Mouse (Mus musculus) midbrain, embryonic 14.5 days (tissue): ENCODE data around the gene Zdhhc8. TPM values are rescaled to one million over a fixed set of nuclear protein-coding genes. Genes with fewer than 3 reads are reported as not detected.

ENCODE experiments used
- ATAC-seq: fragments of 200-750 bp; cut with Nextera tagmentation; 2 replicates; pipeline ENCODE4 v1.8.0; 2017; ENCODE audit warnings: moderate number of reproducible peaks, moderate library complexity; ENCODE audit not compliant: low FRiP score, low TSS enrichment
- DNase-seq: peaks from one replicate; pipeline ENCODE4 v3.0.0-alpha.2; 2015
- H3K27ac ChIP-seq: fragments of 300-500 bp; sonication (generic); replicated peaks from 2 replicates; pipeline ENCODE4 v1.5.1; 2014; ENCODE audit warnings: mild to moderate bottlenecking, low read depth, low read length, moderate library complexity
- H3K27me3 ChIP-seq: fragments of 300-500 bp; sonication (generic); 2 replicates; pipeline ENCODE4 v1.6.1; 2014; ENCODE audit warnings: low read length, control low read depth, mixed read lengths; ENCODE audit not compliant: control insufficient read depth, insufficient read depth
- H3K36me3 ChIP-seq: fragments of 300-500 bp; sonication (generic); 2 replicates; pipeline ENCODE4 v1.6.1; 2014; ENCODE audit warnings: low read length, control low read depth; ENCODE audit not compliant: control insufficient read depth, insufficient read depth
- H3K4me1 ChIP-seq: fragments of 300-500 bp; sonication (generic); 2 replicates; pipeline ENCODE4 v1.6.1; 2014; ENCODE audit warnings: mild to moderate bottlenecking, antibody characterized with exemption, low read length, control low read depth; ENCODE audit not compliant: control insufficient read depth, insufficient read depth
- H3K4me2 ChIP-seq: fragments of 300-500 bp; sonication (generic); 2 replicates; pipeline ENCODE4 v1.6.1; 2014; ENCODE audit warnings: mild to moderate bottlenecking, low read length, moderate library complexity
- H3K4me3 ChIP-seq: fragments of 300-500 bp; sonication (generic); replicated peaks from 2 replicates; pipeline ENCODE4 v1.5.1; 2014; ENCODE audit warnings: low read depth, low read length
- H3K9ac ChIP-seq: fragments of 300-500 bp; sonication (generic); replicated peaks from 2 replicates; pipeline ENCODE4 v1.6.1; 2014; ENCODE audit warnings: mild to moderate bottlenecking, low read length, moderate library complexity
- H3K9me3 ChIP-seq: fragments of 300-500 bp; sonication (generic); 2 replicates; pipeline ENCODE4 v1.6.1; 2016; ENCODE audit warnings: low read length, control low read depth, mixed read lengths; ENCODE audit not compliant: control insufficient read depth
- WGBS: fragments of 180-500 bp; shearing (Covaris S2); extraction: QIAGEN DNeasy Blood & Tissue Kit; methylation state at CpG from one replicate; pipeline ENCODE4 v1.1.7; 2014; 5-methylcytosine and 5-hydroxymethylcytosine counted together
- polyA plus RNA-seq: library from polyadenylated mRNA; unstranded; fragments of >200 nt; fragmentation: Nextera tagmentation; extraction: Ambion mirVana; gene quantifications from 2 replicates; pipeline ENCODE4 v1.2.1, GENCODE M21; 2014

The Zdhhc8 gene
- polyA plus RNA-seq, 1 experiment from 2014 or later: 13.8 TPM

DNA sequence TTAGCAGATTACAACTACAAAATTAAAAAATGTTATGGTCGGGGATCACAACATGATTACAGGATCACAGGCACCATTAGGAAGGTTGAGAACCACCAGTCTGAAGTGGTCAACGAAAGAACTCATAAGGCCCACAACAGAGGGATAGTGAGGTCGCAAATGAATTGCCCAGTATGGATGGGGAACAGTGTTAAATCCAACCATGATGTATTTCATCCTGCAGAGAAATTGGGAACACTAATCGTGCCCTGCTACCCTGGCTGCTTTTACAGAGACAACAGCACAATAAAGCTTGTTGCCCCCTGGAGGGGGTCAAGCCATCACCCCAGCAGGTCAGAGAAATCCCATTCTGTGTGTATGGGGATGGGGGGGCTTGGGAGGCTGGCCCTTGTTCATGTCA lies 15.3 kb upstream of the Zdhhc8 start:
- Histone ChIP-seq H3K4me2 (peak overlapping the region; percentile 95), H3K36me3 (peaks cover 71% of the 10 kb centered on the region), H3K27me3 (no peaks in the 10 kb centered on the region), H3K4me3 (peak overlapping the region; percentile 88), H3K4me1 (peaks cover 34% of the 10 kb centered on the region), H3K9me3 (no peaks in the 10 kb centered on the region), H3K9ac (peak overlapping the region; percentile 90), H3K27ac (no peak overlapping the region)
- ATAC-seq: no peak
- DNase-seq: no peak
- 53% methylated on average over 4 of the region's 4 CpGs for WGBS

GRCm38 (mm10) chr16:18249364-18249967 lies 14.5 kb upstream of the Zdhhc8 start:
- DNase-seq: no peak
- H3K27me3 ChIP-seq: no peaks in the 10 kb centered on the region
- peaks cover 70% of the 10 kb centered on the region for H3K36me3 ChIP-seq
- peaks cover 34% of the 10 kb centered on the region for H3K4me1 ChIP-seq
- no peaks in the 10 kb centered on the region for H3K9me3 ChIP-seq
- H3K9ac ChIP-seq: peak overlapping the region; percentile 90
- WGBS: 9% methylated on average over 27 of the region's 27 CpGs
- H3K4me3 ChIP-seq: peak overlapping the region; percentile 88
- peak overlapping the region; percentile 92 for H3K27ac ChIP-seq
- H3K4me2 ChIP-seq: peak overlapping the region; percentile 95
- no peak; the same call in 1 of the 2 replicates for ATAC-seq

GRCm38 (mm10) chr16:18248433-18249363 lies 13.8 kb upstream of the Zdhhc8 start, which contains the start of the genes Trmt2a and Ranbp1:
Gene Trmt2a (plus strand): TSS chr16:18248679.
Gene Ranbp1 (minus strand): TSS chr16:18248732.
- H3K4me1 ChIP-seq: peaks cover 34% of the 10 kb centered on the region
- no peaks in the 10 kb centered on the region for H3K27me3 ChIP-seq
- peak within 1 kb of the TSS; percentile 95 for H3K4me2 ChIP-seq
- DNase-seq (peak; percentile 99), ATAC-seq (peak; percentile 95)
- peak within 1 kb of the TSS; percentile 90 for H3K9ac ChIP-seq
- peaks cover 70% of the 10 kb centered on the region for H3K36me3 ChIP-seq
- peak within 1 kb of the TSS; percentile 88 for H3K4me3 ChIP-seq
- WGBS: under 1% methylated on average over 101 of the region's 102 CpGs
- peak within 1 kb of the TSS; percentile 92 for H3K27ac ChIP-seq
- no peaks in the 10 kb centered on the region for H3K9me3 ChIP-seq

DNA sequence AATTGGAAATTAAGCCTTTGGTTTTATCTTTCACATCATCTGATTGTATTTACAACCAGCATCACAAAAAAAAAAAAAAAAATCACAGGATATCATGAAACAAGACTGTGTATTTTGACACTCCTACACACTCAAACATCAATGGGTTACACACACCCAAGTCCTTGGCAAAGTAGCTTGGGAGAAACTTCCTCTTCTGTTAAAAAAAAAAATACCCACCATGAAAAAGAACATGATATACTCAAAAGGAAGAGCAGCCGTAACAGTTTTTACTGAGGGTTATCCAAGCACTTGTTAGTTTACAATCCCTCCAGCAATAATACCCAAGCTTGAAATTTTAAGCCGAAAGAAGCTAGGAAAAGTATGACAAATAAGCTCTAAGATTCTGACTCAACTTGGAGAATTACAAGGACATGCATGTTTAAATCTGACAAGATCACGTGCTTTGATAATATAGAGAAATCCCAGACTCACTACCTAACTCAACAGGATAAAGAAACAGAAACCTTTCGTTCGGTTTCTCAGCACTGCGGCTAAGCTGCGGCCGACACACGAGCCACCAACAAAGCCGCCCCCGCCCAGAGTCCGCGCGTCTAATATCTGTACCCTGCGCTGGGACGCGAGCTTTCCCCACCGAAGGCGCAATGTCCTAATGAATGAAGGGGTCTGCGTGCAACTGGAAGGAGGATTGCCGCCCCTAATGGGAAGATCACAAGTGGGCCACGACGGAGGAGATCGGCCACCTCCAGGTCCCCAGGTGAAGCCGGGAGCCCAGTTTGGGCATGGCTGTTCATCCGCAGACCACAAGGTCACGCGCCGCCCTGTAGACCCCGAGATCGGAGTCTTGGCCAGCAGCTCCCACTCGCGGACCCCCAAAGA lies 12.8 kb upstream of the Zdhhc8 start:
- Histone ChIP-seq H3K36me3 (peaks cover 70% of the 10 kb centered on the region), H3K4me3 (peak overlapping the region; percentile 88), H3K27me3 (no peaks in the 10 kb centered on the region), H3K9me3 (no peaks in the 10 kb centered on the region), H3K4me2 (peak overlapping the region; percentile 95), H3K27ac (peak overlapping the region; percentile 92), H3K4me1 (peaks cover 34% of the 10 kb centered on the region), H3K9ac (peak overlapping the region; percentile 90)
- peak; percentile 57 for DNase-seq
- peak; percentile 9; the same call in 1 of the 2 replicates for ATAC-seq
- WGBS: under 1% methylated on average over 33 of the region's 33 CpGs

GRCm38 (mm10) chr16:18241581-18241980 lies 6.6 kb upstream of the Zdhhc8 start:
- Histone ChIP-seq H3K4me2 (no peak overlapping the region), H3K36me3 (peaks cover 87% of the 10 kb centered on the region), H3K4me3 (no peak overlapping the region), H3K4me1 (peaks cover 3% of the 10 kb centered on the region), H3K9me3 (no peaks in the 10 kb centered on the region), H3K27ac (no peak overlapping the region), H3K27me3 (no peaks in the 10 kb centered on the region), H3K9ac (no peak overlapping the region)
- no peak for DNase-seq
- ATAC-seq: no peak
- WGBS: 92% methylated on average over 10 of the region's 10 CpGs

GRCm38 (mm10) chr16:18236676-18237501 lies 2.0 kb upstream of the Zdhhc8 start:
- Histone ChIP-seq H3K9me3 (no peaks in the 10 kb centered on the region), H3K27ac (no peak overlapping the region), H3K36me3 (peaks cover 41% of the 10 kb centered on the region), H3K4me1 (peaks cover 20% of the 10 kb centered on the region), H3K9ac (no peak overlapping the region), H3K27me3 (no peaks in the 10 kb centered on the region), H3K4me2 (no peak overlapping the region), H3K4me3 (no peak overlapping the region)
- DNase-seq (no peak), ATAC-seq (no peak)
- WGBS: 74% methylated on average over 7 of the region's 7 CpGs

- WGBS: 3% methylated on average over 19 of the region's 19 CpGs
- peak overlapping the region; percentile 84 for H3K4me3 ChIP-seq
- peak overlapping the region; percentile 88 for H3K9ac ChIP-seq
- H3K4me1 ChIP-seq: peaks cover 22% of the 10 kb centered on the region
- H3K9me3 ChIP-seq: no peaks in the 10 kb centered on the region
- DNase-seq (peak; percentile 87), ATAC-seq (peak; percentile 81)
- peaks cover 29% of the 10 kb centered on the region for H3K36me3 ChIP-seq
- H3K27me3 ChIP-seq: no peaks in the 10 kb centered on the region
- H3K4me2 ChIP-seq: peak overlapping the region; percentile 58
- H3K27ac ChIP-seq: peak overlapping the region; percentile 93
Measured at GRCm38 (mm10) chr16:18235389-18236065, 591 bp upstream of the Zdhhc8 start.
